Mouse (Mus musculus) limb, embryonic 13.5 days (tissue): ENCODE measurements at regions not wholly inside any gene's neighbourhood (a gene's known extent, or its start where the extent isn't known, plus 50 kb on each side); places are given as distances from the start of the nearest gene placed in this dataset.
A peak's percentile ranks its signal among the peaks of the same experiment; 100 is the strongest.

Experiments used
- ATAC-seq: fragments of 200-750 bp; cut with Nextera tagmentation; 2 replicates; pipeline ENCODE4 v1.8.0; 2017; ENCODE audit warnings: low read depth, moderate number of reproducible peaks, moderate TSS enrichment; ENCODE audit not compliant: low FRiP score
- H3K27ac ChIP-seq: fragments of 300-500 bp; sonication (generic); 2 replicates; pipeline ENCODE4 v1.5.1; 2015; ENCODE audit warnings: inconsistent platforms, mild to moderate bottlenecking, moderate library complexity
- H3K27me3 ChIP-seq: fragments of 300-500 bp; sonication (generic); 2 replicates; pipeline ENCODE4 v1.6.1; 2015; ENCODE audit warnings: mild to moderate bottlenecking, inconsistent platforms
- H3K36me3 ChIP-seq: fragments of 300-500 bp; sonication (generic); 2 replicates; pipeline ENCODE4 v1.6.1; 2015; ENCODE audit warnings: inconsistent platforms, mild to moderate bottlenecking, moderate library complexity
- H3K4me1 ChIP-seq: fragments of 300-500 bp; sonication (generic); 2 replicates; pipeline ENCODE4 v1.6.1; 2015; ENCODE audit warnings: inconsistent platforms
- H3K4me2 ChIP-seq: fragments of 300-500 bp; sonication (generic); replicated peaks from 2 replicates; pipeline ENCODE4 v1.6.1; 2015; ENCODE audit warnings: inconsistent platforms, mild to moderate bottlenecking, moderate library complexity
- H3K4me3 ChIP-seq: fragments of 300-500 bp; sonication (generic); 2 replicates; pipeline ENCODE4 v1.5.1; 2015; ENCODE audit warnings: moderate library complexity, mild to moderate bottlenecking, inconsistent platforms
- H3K9ac ChIP-seq: fragments of 300-500 bp; sonication (generic); 2 replicates; pipeline ENCODE4 v1.6.1; 2015; ENCODE audit warnings: mild to moderate bottlenecking, inconsistent platforms
- H3K9me3 ChIP-seq: fragments of 300-500 bp; sonication (generic); 2 replicates; pipeline ENCODE4 v1.6.1; 2016; ENCODE audit warnings: inconsistent platforms
- WGBS: fragments of 180-500 bp; shearing (Covaris S2); methylation state at CpG from one replicate; pipeline ENCODE4 v1.1.7; 2015; 5-methylcytosine and 5-hydroxymethylcytosine counted together

GRCm38 (mm10) chr1:43360291-43360690, 84.1 kb upstream of the Nck2 start:
- no peak overlapping the region for H3K4me3 ChIP-seq
- no peak overlapping the region for H3K27ac ChIP-seq
- ATAC-seq: no peak
- no peaks in the 10 kb centered on the region for H3K9me3 ChIP-seq
- no peaks in the 10 kb centered on the region for H3K36me3 ChIP-seq
- peaks cover 26% of the 10 kb centered on the region for H3K4me1 ChIP-seq
- H3K4me2 ChIP-seq: no peak overlapping the region
- WGBS: 66% methylated on average over 8 of the region's 8 CpGs
- H3K9ac ChIP-seq: no peak overlapping the region
- H3K27me3 ChIP-seq: no peaks in the 10 kb centered on the region

GRCm38 (mm10) chr1:43360741-43361140, 83.6 kb upstream of the Nck2 start:
- H3K27ac ChIP-seq: 0 out of 2 replicates have a peak overlapping the region, but pooled peaks have one; percentile 12
- ATAC-seq: no peak
- no peak overlapping the region for H3K4me2 ChIP-seq
- WGBS: 26% methylated on average over 4 of the region's 4 CpGs
- H3K4me1 ChIP-seq: peaks cover 26% of the 10 kb centered on the region
- no peaks in the 10 kb centered on the region for H3K36me3 ChIP-seq
- H3K9me3 ChIP-seq: no peaks in the 10 kb centered on the region
- no peak overlapping the region for H3K4me3 ChIP-seq
- no peak overlapping the region for H3K9ac ChIP-seq
- no peaks in the 10 kb centered on the region for H3K27me3 ChIP-seq

GRCm38 (mm10) chr1:43361455-43361863, 82.9 kb upstream of the Nck2 start:
- Histone ChIP-seq H3K27me3 (no peaks in the 10 kb centered on the region), H3K4me3 (no peak overlapping the region), H3K4me2 (no peak overlapping the region), H3K27ac (no peak overlapping the region), H3K36me3 (no peaks in the 10 kb centered on the region), H3K9me3 (no peaks in the 10 kb centered on the region), H3K9ac (no peak overlapping the region), H3K4me1 (peaks cover 26% of the 10 kb centered on the region)
- WGBS: 38% methylated on average over 3 of the region's 3 CpGs
- no peak for ATAC-seq

DNA sequence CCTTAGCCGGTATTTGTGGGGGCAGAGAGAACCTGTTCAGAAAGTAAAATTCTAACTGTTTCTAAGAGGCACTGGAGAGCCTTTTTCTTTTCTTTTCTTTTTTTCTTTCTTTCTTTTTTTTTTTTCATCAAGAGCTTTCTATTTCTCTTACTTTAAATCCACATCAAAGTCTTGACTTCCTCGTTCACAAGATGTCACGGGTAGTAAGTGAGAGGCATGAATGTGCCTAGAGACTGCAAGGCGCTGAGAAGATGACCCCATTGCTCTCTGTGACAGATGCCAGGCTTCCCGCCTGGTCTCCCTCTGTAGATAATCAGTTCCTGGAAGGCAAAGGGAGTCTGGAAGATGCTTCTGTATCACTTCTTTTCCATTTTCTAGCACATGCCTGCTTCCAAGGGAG, 82.2 kb upstream of the Nck2 start:
- 53% methylated on average over 5 of the region's 5 CpGs for WGBS
- H3K9ac ChIP-seq: no peak overlapping the region

GRCm38 (mm10) chr1:43363178-43363577, 81.2 kb upstream of the Nck2 start:
- H3K36me3 ChIP-seq: no peaks in the 10 kb centered on the region
- no peaks in the 10 kb centered on the region for H3K27me3 ChIP-seq
- H3K9ac ChIP-seq: no peak overlapping the region
- H3K27ac ChIP-seq: no peak overlapping the region
- no peak overlapping the region for H3K4me3 ChIP-seq
- no peak overlapping the region for H3K4me2 ChIP-seq
- 72% methylated on average over 4 of the region's 4 CpGs for WGBS
- peaks cover 25% of the 10 kb centered on the region for H3K4me1 ChIP-seq
- no peaks in the 10 kb centered on the region for H3K9me3 ChIP-seq
- ATAC-seq: no peak

More for the DNA sequence above, 82.2 kb upstream of the Nck2 start:
- Histone ChIP-seq H3K4me1 (peaks cover 26% of the 10 kb centered on the region), H3K36me3 (no peaks in the 10 kb centered on the region), H3K27ac (no peak overlapping the region), H3K4me2 (no peak overlapping the region), H3K4me3 (no peak overlapping the region), H3K9me3 (no peaks in the 10 kb centered on the region), H3K27me3 (no peaks in the 10 kb centered on the region)
- no peak for ATAC-seq

- Histone ChIP-seq H3K9ac (no peak overlapping the region), H3K27me3 (no peaks in the 10 kb centered on the region), H3K4me1 (peaks cover 6% of the 10 kb centered on the region; the same call in 1 of the 2 replicates), H3K4me3 (no peak overlapping the region), H3K27ac (no peak overlapping the region), H3K9me3 (no peaks in the 10 kb centered on the region), H3K36me3 (no peaks in the 10 kb centered on the region), H3K4me2 (no peak overlapping the region)
- WGBS: 85% methylated on average over 2 of the region's 2 CpGs
- ATAC-seq: no peak
These were observed 77.9 kb upstream of the Nck2 start for GRCm38 (mm10) chr1:43366433-43366832.

DNA sequence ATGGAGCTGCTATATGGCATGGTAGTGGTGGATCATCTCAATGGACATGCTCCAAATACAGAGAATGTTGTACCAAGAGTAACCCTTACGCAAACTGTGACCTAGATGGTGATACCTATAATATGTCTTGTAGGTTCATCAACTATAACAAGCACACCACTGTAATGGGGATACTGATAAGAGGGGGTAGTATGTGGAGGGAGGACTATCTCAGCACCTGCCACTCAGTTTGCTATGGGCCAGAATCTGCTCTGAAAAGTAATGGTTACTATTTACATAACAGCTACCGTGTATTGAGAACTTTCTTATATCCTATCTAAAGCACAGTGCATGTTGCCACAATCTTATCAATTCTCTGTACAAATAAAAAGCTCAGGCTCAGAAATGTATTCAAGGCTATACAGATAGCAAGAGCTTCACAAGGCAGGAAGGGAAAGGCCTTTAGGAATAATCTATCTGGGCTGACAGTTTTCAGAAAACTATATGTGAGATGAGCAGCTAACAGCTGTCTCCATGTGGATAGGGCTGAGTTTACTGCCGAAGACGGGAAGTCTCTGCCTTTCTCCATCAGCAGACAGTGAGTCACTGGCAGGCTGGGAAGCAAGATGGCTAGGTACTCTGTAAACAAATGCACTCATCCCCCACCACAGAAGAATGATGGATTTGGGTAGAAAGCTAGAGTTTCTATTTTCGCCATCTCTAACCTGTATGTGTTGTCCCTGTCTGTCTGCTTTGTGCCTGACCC, 77.1 kb upstream of the Nck2 start:
- Histone ChIP-seq H3K4me2 (no peak overlapping the region), H3K9ac (no peak overlapping the region), H3K27ac (no peak overlapping the region), H3K36me3 (no peaks in the 10 kb centered on the region), H3K4me3 (no peak overlapping the region), H3K9me3 (no peaks in the 10 kb centered on the region), H3K4me1 (0 out of 2 replicates have a peak, but pooled peaks cover 2% of the 10 kb centered on the region), H3K27me3 (no peaks in the 10 kb centered on the region)
- ATAC-seq: no peak
- 91% methylated on average over 5 of the region's 5 CpGs for WGBS

- H3K36me3 ChIP-seq: no peaks in the 10 kb centered on the region
- no peaks in the 10 kb centered on the region for H3K4me1 ChIP-seq
- no peak overlapping the region for H3K9ac ChIP-seq
- H3K9me3 ChIP-seq: no peaks in the 10 kb centered on the region
- ATAC-seq: no peak
- WGBS: 79% methylated on average over 1 of the region's 1 CpGs
- H3K27ac ChIP-seq: no peak overlapping the region
- H3K27me3 ChIP-seq: no peaks in the 10 kb centered on the region
- H3K4me2 ChIP-seq: no peak overlapping the region
- H3K4me3 ChIP-seq: no peak overlapping the region
These were observed 72.5 kb upstream of the Nck2 start for GRCm38 (mm10) chr1:43371863-43372262.

DNA sequence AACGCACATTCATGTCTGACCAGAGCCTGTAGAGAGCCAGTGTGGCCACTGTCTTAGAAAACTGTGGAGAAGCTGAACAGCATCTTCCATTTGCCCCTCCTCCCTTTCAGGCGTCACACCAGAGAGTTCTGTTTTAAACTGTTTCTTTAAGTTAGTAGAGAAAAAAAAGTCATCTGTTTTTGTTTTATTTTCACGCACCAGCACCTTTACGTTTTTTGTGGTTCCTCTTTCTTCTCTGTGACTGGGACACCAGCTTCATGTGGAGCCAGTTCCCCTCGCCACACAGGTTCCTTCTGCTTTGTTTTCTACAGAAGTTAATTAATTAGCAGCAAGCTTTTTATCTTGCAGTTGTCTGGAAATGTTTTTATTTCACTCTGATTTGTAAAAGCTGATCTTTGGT, 69.4 kb upstream of the Nck2 start:
- WGBS: 30% methylated on average over 5 of the region's 5 CpGs

DNA sequence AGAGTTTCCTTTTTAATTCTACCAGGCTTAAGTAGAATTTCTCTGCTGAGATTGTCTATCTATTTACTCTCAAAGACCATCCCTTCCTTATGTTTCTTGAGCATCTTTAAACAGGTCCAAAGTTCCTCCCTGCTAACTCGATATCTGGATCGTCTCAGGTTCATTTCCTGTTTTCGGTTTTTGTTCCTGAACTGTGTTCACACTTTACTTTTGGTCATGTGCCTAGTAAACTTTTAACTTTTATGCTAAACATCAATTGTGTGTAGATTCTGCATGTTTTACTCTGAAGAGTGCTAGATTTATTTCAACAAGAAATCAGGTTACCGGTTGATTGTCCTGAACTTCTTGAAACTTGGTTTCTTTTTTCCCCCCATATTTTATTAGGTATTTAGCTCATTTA, 68.5 kb upstream of the Nck2 start:
- Histone ChIP-seq H3K9ac (no peak overlapping the region), H3K4me2 (no peak overlapping the region), H3K27me3 (no peaks in the 10 kb centered on the region), H3K4me1 (no peaks in the 10 kb centered on the region), H3K36me3 (no peaks in the 10 kb centered on the region), H3K9me3 (no peaks in the 10 kb centered on the region), H3K27ac (no peak overlapping the region), H3K4me3 (no peak overlapping the region)
- 84% methylated on average over 4 of the region's 4 CpGs for WGBS
- ATAC-seq: no peak

More for the DNA sequence above, 69.4 kb upstream of the Nck2 start:
- H3K27me3 ChIP-seq: no peaks in the 10 kb centered on the region
- H3K9me3 ChIP-seq: no peaks in the 10 kb centered on the region
- no peak overlapping the region for H3K4me2 ChIP-seq
- H3K9ac ChIP-seq: no peak overlapping the region
- H3K4me3 ChIP-seq: no peak overlapping the region
- no peak for ATAC-seq
- no peak overlapping the region for H3K27ac ChIP-seq
- no peaks in the 10 kb centered on the region for H3K4me1 ChIP-seq
- H3K36me3 ChIP-seq: no peaks in the 10 kb centered on the region

GRCm38 (mm10) chr1:43377491-43378263, 66.7 kb upstream of the Nck2 start:
- no peak for ATAC-seq
- Histone ChIP-seq H3K27me3 (no peaks in the 10 kb centered on the region), H3K27ac (no peak overlapping the region), H3K9ac (no peak overlapping the region), H3K4me1 (no peaks in the 10 kb centered on the region), H3K4me3 (no peak overlapping the region), H3K36me3 (no peaks in the 10 kb centered on the region), H3K4me2 (no peak overlapping the region), H3K9me3 (no peaks in the 10 kb centered on the region)
- 89% methylated on average over 4 of the region's 4 CpGs for WGBS

GRCm38 (mm10) chr1:43385008-43385407, 59.4 kb upstream of the Nck2 start:
- ATAC-seq: no peak
- H3K4me3 ChIP-seq: no peak overlapping the region
- no peaks in the 10 kb centered on the region for H3K27me3 ChIP-seq
- no peak overlapping the region for H3K9ac ChIP-seq
- no peak overlapping the region for H3K4me2 ChIP-seq
- H3K4me1 ChIP-seq: no peaks in the 10 kb centered on the region
- H3K36me3 ChIP-seq: no peaks in the 10 kb centered on the region
- no peaks in the 10 kb centered on the region for H3K9me3 ChIP-seq
- no peak overlapping the region for H3K27ac ChIP-seq
